Mouse (Mus musculus): ENCODE measurements around the gene 9430015G10Rik.

Gene 9430015G10Rik

DNA sequence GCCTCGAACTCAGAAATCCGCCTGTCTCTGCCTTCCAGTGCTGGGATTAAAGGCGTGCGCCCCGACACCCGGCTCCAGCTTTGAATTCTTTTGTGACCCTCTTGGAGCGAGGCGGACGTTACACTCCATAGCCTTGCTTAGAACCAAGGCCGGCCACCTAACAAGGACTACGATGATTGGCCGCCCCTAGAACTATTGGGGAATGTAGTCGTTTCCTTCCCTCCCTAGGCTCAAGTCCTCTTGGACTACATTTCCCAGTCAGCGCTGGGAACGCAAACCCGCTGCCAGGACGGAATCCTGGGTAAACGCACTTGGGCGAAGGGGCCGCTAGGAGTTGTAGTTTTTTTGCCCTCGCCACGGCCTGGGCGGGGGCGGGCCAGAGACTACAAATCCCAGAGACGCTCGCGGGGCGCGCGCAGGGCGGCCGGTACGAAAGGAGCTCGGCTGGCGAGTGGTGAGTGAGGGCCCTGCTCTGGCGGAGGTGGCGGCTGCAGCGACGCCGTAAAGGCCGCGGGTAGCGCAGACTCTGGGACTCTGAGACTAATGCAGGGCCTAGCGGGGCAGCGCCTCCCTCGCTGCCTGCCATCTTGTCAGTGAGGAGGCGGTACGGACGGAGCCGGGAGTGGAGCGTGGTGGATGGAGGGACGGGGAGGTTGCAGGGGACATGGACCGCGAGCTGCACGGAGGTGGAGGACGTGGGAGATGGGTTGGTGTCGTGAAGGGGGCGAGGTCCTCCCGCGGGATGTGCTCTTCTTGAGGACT is at the start of gene 9430015G10Rik:
9430015G10Rik (plus strand) TSS at position 413 of the 762 bp plus-strand sequence.
- under 1% methylated on average over 60 of the region's 60 CpGs for WGBS

DNA sequence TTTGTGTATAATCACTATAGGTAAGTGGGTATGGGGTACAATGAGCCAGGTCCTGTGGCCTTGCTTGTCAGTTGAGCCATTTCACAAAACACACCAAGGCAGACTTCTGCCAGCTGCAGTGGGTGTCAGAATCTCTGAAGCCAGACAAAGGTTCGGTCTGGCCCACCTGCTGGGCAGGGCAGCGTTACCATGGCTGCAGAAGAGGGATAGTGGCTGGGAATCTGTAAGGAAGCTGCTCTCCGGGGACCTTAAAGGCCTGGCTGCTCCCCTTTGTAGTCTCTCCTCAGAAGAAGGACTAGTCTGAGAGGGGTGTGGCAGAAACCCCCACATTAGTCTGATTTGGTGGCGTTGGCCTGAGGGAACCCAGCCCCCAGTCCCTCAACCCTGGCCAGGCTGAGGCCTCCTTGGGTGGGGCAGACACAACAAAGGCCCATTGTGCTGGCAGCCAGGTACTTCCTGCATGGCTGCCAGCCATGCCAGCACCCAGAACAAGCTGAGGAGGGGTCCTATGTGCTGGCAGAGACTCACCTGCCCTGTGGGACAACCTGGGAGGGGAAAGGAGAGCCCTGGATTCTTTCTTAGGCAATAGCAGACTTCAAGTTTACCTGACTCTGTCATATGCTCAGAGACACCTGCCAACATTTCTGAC is 45.8 kb upstream of the 9430015G10Rik start:
- 47% methylated on average over 4 of the region's 4 CpGs for WGBS

DNA sequence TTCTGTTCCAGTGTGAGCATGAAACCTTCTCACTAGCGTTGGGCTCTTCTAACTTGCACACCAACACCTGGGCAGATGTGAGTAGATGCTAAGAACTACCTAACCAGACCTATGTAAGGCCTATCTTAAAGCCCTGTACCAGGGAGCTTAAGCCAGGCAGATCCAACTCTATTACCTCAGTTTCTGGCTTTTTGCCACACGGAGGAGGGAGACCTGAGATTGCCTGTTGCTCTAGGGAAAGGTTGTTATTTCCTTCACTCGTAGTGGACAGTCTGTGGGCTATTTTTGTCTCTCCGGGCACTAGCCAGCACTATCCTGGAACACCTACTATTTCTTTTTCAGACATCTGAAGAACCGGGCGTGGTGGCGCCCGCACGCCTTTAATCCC is 45.3 kb upstream of the 9430015G10Rik start:
- 78% methylated on average over 9 of the region's 9 CpGs for WGBS

DNA sequence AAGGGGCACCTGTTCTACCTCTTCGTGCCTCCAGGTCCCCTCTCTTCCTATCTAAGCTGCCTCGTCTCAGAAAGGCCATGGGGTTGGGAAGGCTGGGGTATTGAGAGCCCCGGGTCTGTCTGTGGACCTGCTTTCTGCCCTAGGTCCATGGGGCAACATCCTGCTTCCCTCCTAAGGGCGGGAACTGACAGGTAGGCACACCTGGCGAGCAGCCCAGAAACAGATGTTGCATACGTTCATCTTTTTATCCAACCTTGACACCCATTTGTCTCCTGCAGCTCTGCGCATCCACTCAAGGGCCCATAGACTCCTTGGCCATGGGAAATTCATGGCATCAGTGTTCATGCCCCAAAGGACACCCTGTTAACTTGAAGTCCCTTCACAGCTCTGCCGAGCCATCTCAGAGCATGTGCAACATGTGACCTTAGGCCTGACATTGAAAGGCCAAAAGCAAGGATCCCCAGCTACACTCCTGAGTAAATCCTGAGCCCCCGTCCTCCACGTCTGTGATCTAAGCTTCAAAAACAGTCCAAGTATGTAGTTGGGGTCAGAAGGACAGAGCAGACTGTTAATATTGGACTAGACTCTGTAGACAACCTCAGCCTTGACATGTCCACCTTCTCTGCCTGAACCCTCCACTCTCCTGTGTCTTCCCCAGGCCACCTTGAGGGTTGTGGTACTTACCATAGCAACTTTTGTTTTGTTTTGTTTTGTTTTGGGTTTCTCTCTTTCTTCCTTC is 44.5 kb upstream of the 9430015G10Rik start:
- 91% methylated on average over 10 of the region's 10 CpGs for WGBS

DNA sequence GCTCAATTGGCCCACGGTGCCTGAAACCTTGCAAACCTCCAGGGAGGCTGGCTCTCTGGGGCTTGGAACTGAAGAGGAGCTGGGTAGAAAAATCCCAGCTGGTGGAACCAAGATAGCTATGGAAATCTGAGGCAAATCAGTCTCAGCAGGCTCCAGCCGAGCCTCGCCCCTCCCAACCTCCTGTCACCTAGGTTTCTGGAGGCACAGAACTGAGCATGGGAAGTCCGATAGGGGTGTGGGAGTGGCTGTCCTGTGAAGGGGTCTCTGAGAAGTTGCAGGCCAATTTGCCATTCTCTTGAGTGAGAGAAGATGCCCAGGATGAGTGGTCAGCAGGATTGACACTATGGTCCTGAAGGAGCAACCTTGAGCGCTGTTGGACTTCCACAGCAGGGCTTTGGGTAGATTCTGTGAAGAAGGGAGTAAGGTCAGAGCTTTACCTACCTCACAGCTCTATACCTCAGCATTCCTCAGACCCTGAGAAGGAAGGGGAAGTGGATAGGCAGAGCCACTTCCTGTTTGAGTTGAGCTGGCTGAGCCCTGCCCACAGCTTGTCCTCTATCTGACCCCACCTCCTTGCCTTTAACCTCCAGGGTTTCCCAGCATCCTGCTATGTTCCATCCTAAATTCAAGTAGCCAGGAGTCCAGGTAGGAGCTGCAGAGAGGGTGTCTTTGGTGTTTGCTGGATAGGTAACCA is 42.4 kb upstream of the 9430015G10Rik start:
- WGBS = 78% methylated on average over 5 of the region's 5 CpGs

DNA sequence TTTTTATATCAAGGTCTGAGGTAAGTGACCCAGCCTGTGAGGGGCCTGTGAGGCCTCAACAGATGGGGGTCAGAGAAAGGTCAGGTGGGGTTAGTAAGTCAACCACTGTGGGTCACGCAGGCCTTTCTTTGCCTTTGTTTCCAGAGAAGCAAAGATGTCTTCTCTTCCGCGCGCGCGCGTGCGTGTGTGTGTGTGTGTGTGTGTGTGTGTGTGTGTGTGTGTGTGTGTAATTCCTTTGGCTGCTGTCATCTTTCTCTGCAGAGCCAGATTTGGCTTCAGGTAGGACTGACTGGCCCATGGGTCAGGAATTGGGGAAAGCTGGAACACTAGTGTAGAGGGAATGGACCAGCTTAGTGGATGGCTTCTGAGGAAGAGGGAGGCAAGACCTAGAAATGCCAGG is 40.1 kb upstream of the 9430015G10Rik start:
- 98% methylated on average over 8 of the region's 8 CpGs for WGBS

DNA sequence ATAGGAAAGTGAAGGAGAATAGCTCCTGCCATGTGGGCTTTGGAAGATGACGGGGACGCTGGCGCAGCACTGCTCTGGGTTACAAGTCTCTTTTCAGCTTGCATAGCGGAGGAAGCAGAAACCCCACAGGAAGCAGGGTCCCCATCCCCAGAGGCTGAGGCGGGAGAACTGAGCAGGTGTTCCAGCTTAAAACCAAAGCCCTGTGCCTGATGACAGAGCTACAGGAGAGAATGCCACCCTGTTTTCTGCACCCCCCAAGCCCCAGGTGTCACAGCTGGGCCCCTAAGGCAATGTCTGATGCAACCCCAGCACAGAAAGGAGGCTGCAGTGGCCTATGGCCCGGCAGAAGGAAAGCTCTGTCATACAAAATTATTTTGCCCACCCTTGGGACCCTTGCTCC is 39.5 kb upstream of the 9430015G10Rik start:
- 70% methylated on average over 6 of the region's 6 CpGs for WGBS

DNA sequence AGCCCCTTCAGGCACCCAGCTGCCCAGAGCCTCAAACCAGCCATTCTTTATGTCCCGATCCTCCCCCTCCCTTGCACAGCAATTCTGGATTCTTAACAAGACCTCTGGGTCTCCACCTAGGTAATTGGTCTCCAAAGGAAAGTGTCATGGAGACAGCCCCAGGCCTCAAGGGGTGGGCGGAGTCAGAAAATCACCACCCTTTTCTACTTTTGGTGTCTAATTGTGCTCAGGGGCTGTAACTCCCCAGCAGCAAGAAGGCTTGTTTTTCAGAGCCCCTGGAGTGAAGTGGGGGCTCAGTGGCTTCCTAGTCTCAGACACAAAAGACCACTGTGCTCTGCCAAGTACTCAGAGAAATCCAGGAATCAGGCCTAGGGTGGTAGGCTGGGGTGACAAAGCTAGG is 39.1 kb upstream of the 9430015G10Rik start:
- WGBS = 84% methylated on average over 2 of the region's 2 CpGs

DNA sequence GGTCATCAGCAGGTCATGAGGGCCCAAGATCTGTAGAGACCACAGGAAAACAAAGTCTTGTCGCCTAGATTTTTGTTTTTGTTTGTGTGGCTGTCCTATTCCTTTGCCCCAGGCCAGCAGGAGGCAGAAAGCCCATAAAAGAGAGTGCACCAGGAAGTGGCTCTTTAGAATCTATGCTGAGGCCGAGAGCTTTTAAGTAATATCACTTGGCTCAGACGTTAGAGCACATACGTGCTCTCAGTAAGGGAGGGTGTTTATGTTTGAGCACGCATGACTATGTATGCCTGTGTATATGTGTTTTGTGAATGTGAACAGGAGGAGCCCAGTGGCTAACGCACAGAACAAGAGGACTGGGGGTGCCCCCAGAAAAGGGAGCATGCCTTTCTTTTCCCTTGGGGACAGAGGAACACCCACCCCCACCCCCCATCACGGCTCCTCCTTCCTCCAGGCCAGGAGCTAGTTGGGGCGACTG is 32.8 kb upstream of the 9430015G10Rik start:
- 47% methylated on average over 8 of the region's 8 CpGs for whole genome bisulfite sequencing

DNA sequence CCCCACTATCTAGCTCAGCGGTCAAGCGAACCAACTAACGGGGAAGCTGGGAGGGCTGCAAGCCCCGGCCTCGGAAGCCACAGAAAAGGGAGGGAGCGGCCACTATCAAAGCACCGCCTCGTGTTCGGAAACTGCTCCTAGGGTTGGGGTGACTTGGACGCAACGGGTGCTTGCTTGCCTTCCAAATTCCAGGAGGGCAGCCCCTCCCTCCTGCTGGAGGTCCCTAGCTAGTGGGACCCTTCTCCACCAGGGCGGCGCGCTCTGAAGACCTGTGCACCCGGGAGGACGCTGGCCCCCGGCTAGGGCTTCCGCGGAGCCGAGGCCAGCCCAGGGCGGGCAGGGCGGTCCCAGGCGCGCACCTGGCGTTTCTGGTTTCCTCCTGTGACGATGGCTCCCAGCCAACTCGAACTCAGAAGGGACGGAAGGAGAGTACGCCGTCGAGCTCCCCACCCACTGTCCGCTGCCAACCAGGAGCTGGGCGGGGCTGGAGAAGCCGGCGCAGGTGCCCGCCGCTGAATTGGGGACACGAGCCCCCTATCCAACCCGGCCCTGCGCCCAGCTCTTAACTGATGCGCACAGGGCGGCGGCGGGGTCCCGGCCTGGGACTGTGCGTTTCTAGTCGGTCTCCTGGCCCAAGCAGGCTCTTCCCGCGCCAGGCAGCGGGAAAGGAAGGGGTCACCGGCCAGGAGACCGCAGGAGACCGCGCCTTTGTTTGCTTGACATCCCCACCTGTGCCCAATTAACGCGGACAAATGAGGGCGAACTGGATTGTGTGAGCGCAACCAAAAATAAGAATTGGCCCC is 32.1 kb upstream of the 9430015G10Rik start:
- 4% methylated on average over 58 of the region's 58 CpGs for WGBS

DNA sequence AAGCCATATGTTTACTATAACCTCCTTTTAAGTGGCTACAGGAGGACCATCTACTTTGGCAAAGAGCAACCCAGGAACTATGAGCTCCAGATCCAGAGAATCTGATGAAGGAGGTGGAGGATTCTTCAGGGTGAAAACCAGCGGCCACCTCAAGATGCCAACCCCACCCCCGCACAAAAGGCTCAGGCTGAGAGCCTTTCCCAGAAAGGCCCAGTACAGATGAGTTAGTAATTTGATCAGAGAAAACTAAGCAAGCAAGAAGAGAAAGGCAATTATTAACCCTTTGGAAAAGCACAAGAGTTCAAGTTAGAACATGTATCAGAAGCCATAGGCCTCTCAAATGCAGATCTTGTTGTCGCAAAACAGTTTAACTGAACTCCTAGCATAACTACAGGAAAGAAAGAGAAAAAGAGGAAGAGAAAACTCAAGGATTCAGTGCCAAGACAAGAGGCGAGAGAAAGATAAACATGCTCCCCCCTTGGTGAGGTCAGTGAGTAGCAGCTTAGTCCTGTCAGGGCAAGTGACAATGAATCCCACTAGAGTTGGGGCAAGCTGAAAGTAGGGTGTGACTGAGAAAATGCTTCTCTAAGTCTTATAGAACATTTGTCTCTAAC is 27.1 kb upstream of the 9430015G10Rik start:
- WGBS = 79% methylated on average over 4 of the region's 4 CpGs

DNA sequence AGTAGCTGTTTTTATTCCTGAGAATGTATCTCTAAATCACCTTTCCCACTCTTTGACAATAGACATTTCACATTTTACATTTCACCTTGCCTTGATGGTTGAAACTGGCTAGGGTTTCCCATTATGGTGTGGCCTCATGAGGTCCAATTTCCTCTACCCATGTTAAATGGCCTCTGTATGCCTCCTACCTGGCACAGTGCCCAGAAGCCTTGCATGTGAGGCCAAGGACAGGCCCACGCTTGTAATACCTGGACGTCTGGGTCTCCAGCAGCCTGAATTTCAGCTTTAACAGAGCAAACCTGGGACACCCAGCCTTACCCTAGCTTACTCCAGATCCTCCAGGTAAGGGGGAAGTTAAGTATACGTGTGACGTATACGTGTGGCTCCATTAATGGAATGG is 26.4 kb upstream of the 9430015G10Rik start:
- WGBS = 86% methylated on average over 5 of the region's 5 CpGs

DNA sequence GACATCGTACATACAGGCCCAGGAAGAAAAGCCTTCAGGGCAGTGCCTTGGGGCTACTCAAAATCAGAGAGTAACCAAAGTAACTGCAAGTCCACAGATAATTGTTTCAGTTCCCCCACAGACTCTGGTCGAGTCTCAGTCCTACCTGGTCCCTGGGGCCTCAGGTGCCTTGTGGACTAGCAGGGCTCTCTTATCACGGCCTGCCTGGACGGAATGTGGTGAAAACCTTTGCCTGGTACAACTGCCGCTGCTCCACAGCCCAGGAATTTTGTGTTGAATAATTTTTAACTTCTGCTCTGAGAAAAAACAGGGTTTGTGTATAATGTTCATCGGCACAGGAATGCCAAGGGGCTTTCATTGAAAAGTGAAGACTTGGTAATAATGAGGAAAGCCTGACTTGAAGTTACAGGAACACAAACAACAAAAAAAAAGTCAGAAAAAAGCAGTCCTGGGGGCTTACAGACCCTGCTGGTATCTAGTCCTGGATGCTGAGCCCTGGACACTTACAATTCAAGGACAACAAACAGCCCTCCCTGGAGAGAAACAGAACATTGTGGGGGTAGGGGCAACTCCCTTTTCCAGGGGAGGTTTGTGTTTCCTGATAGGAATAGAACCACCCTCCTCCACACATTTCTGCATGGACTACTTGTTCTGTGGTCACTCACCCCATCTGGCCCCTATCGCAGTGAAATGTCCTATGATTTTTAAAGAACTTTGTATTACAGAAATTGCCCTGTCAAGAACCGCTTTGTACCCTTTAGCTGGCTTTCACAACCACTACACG is 25.5 kb upstream of the 9430015G10Rik start:
- WGBS = 88% methylated on average over 9 of the region's 9 CpGs

DNA sequence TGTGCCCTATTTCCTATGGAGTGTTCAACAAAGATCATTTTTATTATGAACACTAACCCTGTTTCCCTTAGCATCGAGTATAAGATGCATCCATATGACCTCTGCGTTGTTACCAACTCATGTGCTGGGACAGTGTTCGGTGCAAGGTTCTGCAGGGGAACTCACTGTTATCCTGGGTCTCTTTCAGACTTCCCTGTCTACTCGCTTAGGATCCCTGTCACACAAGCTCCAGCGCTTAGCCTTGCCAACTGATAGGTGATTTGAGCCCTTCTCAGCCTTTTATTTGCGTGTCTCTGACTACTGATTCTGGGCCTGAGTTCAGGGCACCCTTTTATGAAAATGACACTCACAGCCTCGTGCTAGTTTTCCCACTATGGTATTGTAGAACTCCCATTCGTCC is 24.5 kb upstream of the 9430015G10Rik start:
- 88% methylated on average over 8 of the region's 8 CpGs for WGBS

DNA sequence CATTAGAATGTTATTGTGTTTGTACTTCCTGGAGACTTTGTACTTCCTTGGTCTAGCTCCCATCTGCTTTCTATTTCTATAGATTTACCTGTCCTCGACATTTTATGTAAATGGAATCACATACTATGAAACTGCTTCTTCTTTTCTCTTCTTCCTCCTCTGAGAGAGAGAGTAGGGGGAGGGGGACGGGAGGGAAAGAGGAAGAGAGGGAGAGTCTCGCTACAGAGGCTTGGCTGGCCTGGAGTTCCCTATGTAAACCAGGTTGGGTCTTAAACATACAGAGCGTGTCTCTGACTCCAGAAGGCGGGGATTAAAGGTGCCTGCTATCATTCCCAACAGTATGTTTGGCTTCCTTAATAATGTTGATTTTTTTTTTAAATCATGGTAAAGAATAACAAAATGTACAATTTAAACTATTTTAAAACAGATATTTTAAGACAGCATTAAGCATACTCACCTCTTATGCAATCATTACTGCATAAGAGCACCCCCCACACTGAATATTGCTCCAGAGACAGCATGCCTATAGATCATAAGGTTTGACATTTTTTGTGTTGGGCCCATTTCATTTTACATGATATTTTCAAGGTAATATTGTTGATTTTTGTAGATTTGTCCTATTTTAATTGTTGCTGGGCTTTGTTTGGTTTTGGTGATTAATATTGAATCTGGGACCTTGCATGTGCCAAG is 22.2 kb upstream of the 9430015G10Rik start:
- 55% methylated on average over 5 of the region's 5 CpGs for WGBS

DNA sequence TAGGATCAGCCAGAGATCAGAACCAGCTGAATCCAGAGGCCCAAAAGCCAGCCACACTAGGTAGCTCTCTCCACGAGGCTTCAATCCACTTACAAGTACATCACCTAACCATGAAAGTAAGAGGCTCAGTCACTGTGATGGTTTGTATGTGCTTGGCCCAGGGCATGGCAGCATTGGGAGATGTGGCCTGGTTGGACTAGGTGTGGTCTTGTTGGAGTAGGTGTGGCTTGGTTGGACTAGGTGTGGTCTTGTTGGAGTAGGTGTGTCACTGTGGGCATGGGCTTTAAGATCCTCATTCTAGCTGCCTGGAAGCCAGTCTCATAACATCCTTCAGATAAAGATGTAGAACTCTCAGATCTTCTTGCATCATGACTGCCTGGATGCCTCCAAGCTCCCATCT is 18.5 kb upstream of the 9430015G10Rik start:
- 82% methylated on average over 1 of the region's 1 CpGs for WGBS

DNA sequence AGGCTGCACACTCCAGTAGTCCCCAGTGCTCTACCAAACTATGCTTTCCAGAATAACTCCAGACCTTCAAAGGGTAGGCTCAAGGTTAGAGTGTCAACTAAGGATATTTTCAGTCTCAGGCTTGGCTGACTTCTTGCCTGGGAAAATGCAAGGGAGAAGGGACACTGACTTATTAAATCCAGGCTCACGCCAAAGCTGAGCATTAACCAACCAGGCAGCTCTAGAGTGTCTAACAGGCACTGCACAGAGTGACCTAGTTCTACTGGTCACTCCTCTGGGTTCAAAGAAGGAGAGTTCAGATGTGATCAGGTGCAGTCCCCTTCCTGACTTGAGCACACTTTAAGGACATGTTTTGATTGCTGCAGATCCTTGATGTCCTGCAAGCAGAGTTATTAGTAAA is 17.0 kb upstream of the 9430015G10Rik start:
- 89% methylated on average over 1 of the region's 1 CpGs for WGBS

DNA sequence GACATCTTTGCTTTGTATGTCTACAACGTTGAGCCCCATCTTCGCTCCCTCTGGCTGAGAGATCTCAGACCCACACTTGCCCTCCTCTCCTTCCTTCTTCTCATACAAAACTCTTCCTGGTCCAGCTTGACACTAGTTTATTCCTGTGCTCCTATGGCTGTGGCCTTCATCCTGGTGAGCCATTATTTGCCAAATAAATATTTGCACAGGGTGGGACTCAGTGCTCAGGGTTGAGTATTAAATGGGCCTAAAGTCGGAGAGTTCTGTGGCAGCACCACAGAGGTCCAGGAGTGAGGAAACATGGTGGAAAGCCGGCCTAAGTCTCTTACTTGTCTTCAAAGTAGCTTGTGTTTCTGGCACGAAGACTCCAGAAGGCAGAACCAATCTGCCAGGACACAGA is 16.0 kb upstream of the 9430015G10Rik start:
- 90% methylated on average over 5 of the region's 5 CpGs for WGBS

DNA sequence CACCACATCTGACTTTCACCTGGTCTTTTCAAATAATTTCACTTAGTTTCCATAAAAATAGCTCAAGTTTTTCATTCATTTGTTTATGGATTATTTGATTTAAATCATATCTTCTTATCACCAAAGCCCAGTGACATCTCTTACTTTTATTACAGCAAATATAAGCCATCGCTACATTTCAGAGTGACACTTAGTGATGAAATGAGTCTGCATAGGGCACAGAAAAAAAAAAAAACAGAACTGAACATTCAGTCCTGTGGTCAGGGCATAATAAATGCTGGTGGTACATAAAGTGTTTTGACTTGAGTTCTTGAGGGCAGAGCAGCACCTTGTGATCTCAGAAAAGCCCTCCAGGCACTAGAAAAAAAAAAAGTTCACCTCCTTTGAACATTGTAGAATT is 13.6 kb upstream of the 9430015G10Rik start:
- 94% methylated on average over 1 of the region's 1 CpGs for WGBS

All from cerebral cortex, adult 2 months (tissue).